Mouse (Mus musculus): ENCODE measurements around the gene Cdk5r2. TPM values are rescaled to one million over a fixed set of nuclear protein-coding genes. Genes with fewer than 3 reads are reported as not detected.

The Cdk5r2 gene
- total and polyA plus RNA-seq, 2 experiments from 2014 or later = 9.7 to 27.2 TPM

- DNase-seq (no peak), ATAC-seq (peak; percentile 30; the same call in 1 of the 2 replicates)
- 1% methylated on average over 73 of the region's 74 CpGs for WGBS
- Histone ChIP-seq H3K9ac (no peak overlapping the region; the same call in 1 of the 2 replicates), H3K36me3 (ENCODE audit: insufficient read depth) (no peaks in the 10 kb centered on the region), H3K27me3 (ENCODE audit: insufficient read depth, low read length) (peaks cover 66% of the 10 kb centered on the region), H3K9me3 (ENCODE audit: low read length) (no peaks in the 10 kb centered on the region), H3K4me3 (ENCODE audit: low read depth, low read length) (peak overlapping the region; percentile 36), H3K27ac (ENCODE audit: low read depth, low read length) (no peak overlapping the region), H3K4me2 (ENCODE audit: low read depth) (peak overlapping the region; percentile 71), H3K4me1 (ENCODE audit: insufficient read depth) (peaks cover 10% of the 10 kb centered on the region; the same call in 1 of the 2 replicates)
- no peak for TF ChIP-seq CTCF (IDR thresholded peaks at IDR 0.05; ENCODE audit: low read depth)
These were observed 27.5 kb downstream of the Cdk5r2 start for GRCm38 (mm10) chr1:74882055-74882734.

GRCm38 (mm10) chr1:74882828-74883227 lies 28.1 kb downstream of the Cdk5r2 start:
- Histone ChIP-seq H3K4me2 (ENCODE audit: low read depth) (peak overlapping the region; percentile 71; the same call in 1 of the 2 replicates), H3K4me3 (ENCODE audit: low read depth, low read length) (0 out of 2 replicates have a peak overlapping the region, but pooled peaks have one; percentile 36), H3K9me3 (ENCODE audit: low read length) (no peaks in the 10 kb centered on the region), H3K27me3 (ENCODE audit: insufficient read depth, low read length) (peaks cover 73% of the 10 kb centered on the region), H3K9ac (no peak overlapping the region), H3K27ac (ENCODE audit: low read depth, low read length) (no peak overlapping the region), H3K36me3 (ENCODE audit: insufficient read depth) (no peaks in the 10 kb centered on the region), H3K4me1 (ENCODE audit: insufficient read depth) (peaks cover 10% of the 10 kb centered on the region; the same call in 1 of the 2 replicates)
- WGBS = 4% methylated on average over 8 of the region's 8 CpGs
- ATAC-seq (no peak), DNase-seq (no peak)
- no peak for TF ChIP-seq CTCF (IDR thresholded peaks at IDR 0.05; ENCODE audit: low read depth)

GRCm38 (mm10) chr1:74883441-74883840 lies 28.7 kb downstream of the Cdk5r2 start:
- Histone ChIP-seq H3K4me3 (ENCODE audit: low read depth, low read length) (no peak overlapping the region), H3K27ac (ENCODE audit: low read depth, low read length) (no peak overlapping the region), H3K27me3 (ENCODE audit: insufficient read depth, low read length) (peaks cover 79% of the 10 kb centered on the region), H3K9me3 (ENCODE audit: low read length) (no peaks in the 10 kb centered on the region), H3K4me1 (ENCODE audit: insufficient read depth) (peaks cover 10% of the 10 kb centered on the region; the same call in 1 of the 2 replicates), H3K9ac (no peak overlapping the region), H3K4me2 (ENCODE audit: low read depth) (no peak overlapping the region), H3K36me3 (ENCODE audit: insufficient read depth) (no peaks in the 10 kb centered on the region)
- 3% methylated on average over 5 of the region's 5 CpGs for WGBS
- ATAC-seq (no peak), DNase-seq (no peak)
- TF ChIP-seq CTCF (IDR thresholded peaks at IDR 0.05; ENCODE audit: low read depth) = no peak

- H3K27ac ChIP-seq (ENCODE audit: low read depth, low read length) = no peak overlapping the region
- TF ChIP-seq CTCF (IDR thresholded peaks at IDR 0.05; ENCODE audit: low read depth) = no peak
- H3K36me3 ChIP-seq (ENCODE audit: insufficient read depth) = no peaks in the 10 kb centered on the region
- H3K4me1 ChIP-seq (ENCODE audit: insufficient read depth) = peaks cover 10% of the 10 kb centered on the region; the same call in 1 of the 2 replicates
- H3K9me3 ChIP-seq (ENCODE audit: low read length) = no peaks in the 10 kb centered on the region
- H3K4me2 ChIP-seq (ENCODE audit: low read depth) = peak overlapping the region; percentile 41; the same call in 1 of the 2 replicates
- 2% methylated on average over 57 of the region's 57 CpGs for WGBS
- ATAC-seq (no peak), DNase-seq (no peak)
- peaks cover 75% of the 10 kb centered on the region for H3K27me3 ChIP-seq (ENCODE audit: insufficient read depth, low read length)
- H3K9ac ChIP-seq = no peak overlapping the region
- H3K4me3 ChIP-seq (ENCODE audit: low read depth, low read length) = peak overlapping the region; percentile 18
These were observed 29.7 kb downstream of the Cdk5r2 start for GRCm38 (mm10) chr1:74884196-74885141.

- ATAC-seq = no peak; the same call in 1 of the 2 replicates
- H3K9ac ChIP-seq = no peak within 1 kb of the TSS
- H3K4me1 ChIP-seq (ENCODE audit: insufficient read depth) = peaks cover 10% of the 10 kb centered on the region; the same call in 1 of the 2 replicates
- WGBS = under 1% methylated on average over 42 of the region's 43 CpGs
- no peak for DNase-seq
- peak within 1 kb of the TSS; percentile 41 for H3K4me2 ChIP-seq (ENCODE audit: low read depth)
- no peak within 1 kb of the TSS for H3K27ac ChIP-seq (ENCODE audit: low read depth, low read length)
- H3K9me3 ChIP-seq (ENCODE audit: low read length) = no peaks in the 10 kb centered on the region
- H3K36me3 ChIP-seq (ENCODE audit: insufficient read depth) = no peaks in the 10 kb centered on the region
- peak within 1 kb of the TSS; percentile 18 for H3K4me3 ChIP-seq (ENCODE audit: low read depth, low read length)
- peaks cover 78% of the 10 kb centered on the region for H3K27me3 ChIP-seq (ENCODE audit: insufficient read depth, low read length)
- TF ChIP-seq CTCF (IDR thresholded peaks at IDR 0.05; ENCODE audit: low read depth) = no peak
These were observed 30.8 kb downstream of the Cdk5r2 start, which contains the start of gene Fev for GRCm38 (mm10) chr1:74885369-74886042. Gene Fev, minus strand, starts transcription at chr1:74885419.

GRCm38 (mm10) chr1:74891513-74891912 lies 36.8 kb downstream of the Cdk5r2 start:
- H3K9ac ChIP-seq = no peak overlapping the region
- WGBS = 0% methylated on average over 8 of the region's 8 CpGs
- H3K27ac ChIP-seq (ENCODE audit: low read depth, low read length) = no peak overlapping the region
- H3K4me1 ChIP-seq (ENCODE audit: insufficient read depth) = no peaks in the 10 kb centered on the region
- H3K4me2 ChIP-seq (ENCODE audit: low read depth) = no peak overlapping the region
- H3K9me3 ChIP-seq (ENCODE audit: low read length) = no peaks in the 10 kb centered on the region
- ATAC-seq (no peak), DNase-seq (no peak)
- no peaks in the 10 kb centered on the region for H3K36me3 ChIP-seq (ENCODE audit: insufficient read depth)
- no peak overlapping the region for H3K4me3 ChIP-seq (ENCODE audit: low read depth, low read length)
- no peak for TF ChIP-seq CTCF (IDR thresholded peaks at IDR 0.05; ENCODE audit: low read depth)
- H3K27me3 ChIP-seq (ENCODE audit: insufficient read depth, low read length) = peaks cover 76% of the 10 kb centered on the region

Measured in forebrain, postnatal 0 days (tissue).